Mouse (Mus musculus): ENCODE data around the gene Slc4a2.

The Slc4a2 gene

DNA sequence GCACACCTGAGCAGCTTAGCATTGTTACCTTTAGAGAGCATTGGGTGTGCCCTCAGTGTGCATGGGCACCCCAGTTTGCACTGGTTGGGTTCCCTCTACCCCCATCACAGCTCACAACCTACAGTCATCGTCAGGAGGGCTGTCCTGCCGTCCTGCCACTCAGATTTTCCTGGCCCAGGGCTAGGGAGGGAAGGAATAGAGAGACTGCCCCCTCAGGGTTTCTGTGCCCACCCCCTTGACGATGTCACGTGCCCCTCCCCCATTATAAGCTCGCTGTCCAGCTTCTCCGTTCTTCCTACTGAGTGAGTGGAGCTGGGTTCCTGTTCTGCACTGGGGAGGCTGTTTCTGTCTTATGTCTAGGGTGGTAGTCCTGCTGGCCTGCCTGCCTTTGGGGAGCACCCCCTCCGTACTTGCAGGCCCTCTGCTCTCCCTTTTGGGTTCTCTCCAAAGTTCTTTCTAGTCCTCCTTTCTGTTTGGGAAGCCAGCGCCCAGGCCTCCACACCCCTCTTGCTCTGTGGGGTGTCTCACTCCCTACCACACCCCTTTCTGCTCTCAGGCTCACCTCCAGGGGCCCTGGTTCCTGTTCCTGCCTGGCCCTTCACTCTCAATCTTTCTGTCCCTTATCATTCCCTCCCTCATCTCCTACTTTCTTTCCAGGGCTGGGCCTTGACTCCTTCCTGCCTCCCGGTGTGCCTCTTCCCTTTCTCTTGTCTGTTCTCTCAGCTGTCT lies 3.1 kb downstream of the Slc4a2 start:
- no peak for DNase-seq (ENCODE audit: low read depth, low spot score)

DNA sequence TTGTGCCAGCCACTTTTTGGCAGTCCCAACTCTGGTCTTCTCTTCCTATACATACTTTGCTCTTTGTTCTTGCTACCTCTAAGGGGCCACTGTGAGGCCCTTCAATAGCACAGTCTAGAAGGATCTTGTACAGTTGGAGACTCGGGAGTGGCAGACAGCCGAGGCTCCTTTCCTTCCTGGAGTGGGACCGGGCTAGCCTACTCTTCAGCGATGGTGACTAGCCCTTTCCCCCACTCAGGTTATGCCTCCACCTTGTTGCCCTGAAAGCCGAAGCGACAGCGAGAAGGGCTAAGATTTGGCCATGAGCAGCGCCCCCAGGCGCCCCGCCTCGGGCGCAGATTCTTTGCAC lies 3.6 kb downstream of the Slc4a2 start:
- DNase-seq (ENCODE audit: low read depth, low spot score): no peak

GRCm38 (mm10) chr5:24427981-24428402 lies 4.4 kb downstream of the Slc4a2 start:
- DNase-seq (ENCODE audit: low read depth, low spot score): no peak

DNA sequence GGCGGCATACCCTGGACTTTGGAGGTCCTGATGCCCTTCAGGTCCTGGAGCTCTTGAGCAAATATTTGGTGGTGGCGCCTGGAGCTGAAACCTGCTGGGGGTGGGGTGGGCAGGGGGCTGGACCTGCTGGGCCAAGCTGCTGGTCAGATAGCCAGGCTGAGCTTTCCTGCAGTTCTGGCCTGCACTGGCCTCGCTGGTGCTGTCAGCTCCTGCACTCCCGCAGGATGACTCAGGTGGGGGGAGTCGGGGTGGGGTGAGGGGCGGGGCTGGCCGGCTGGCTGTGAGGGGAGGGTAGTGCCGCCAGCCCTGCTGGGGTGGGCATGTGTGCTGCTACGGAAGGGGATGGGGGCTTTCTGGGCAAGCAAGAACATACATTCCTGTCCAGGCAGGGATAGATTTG lies 5.0 kb downstream of the Slc4a2 start:
- no peak for DNase-seq (ENCODE audit: low read depth, low spot score)

- no peak for DNase-seq (ENCODE audit: low read depth, low spot score)
These were observed 10.4 kb downstream of the Slc4a2 start for GRCm38 (mm10) chr5:24433993-24434392.

DNA sequence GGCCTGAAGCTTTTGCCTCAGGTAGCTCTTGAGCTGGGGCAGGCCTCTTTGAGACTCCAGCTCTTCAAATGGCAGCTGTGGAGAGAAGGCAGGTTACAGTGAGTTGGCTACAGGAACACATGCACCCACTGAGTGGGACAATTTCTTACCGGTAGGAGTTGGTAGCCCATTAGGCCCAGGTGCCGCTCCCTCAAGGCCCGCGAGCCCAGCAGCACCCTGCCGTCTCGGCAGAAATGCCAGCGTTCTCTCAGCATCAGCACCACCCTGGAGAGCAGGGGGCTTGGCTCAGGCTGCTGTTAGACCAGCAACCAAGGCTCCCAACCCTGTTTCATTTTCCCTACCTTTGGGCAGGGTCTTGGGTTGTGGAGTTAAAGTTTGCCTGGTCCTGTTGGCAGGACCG lies 17.6 kb downstream of the Slc4a2 start:
- no peak for DNase-seq (ENCODE audit: low read depth, low spot score)

DNA sequence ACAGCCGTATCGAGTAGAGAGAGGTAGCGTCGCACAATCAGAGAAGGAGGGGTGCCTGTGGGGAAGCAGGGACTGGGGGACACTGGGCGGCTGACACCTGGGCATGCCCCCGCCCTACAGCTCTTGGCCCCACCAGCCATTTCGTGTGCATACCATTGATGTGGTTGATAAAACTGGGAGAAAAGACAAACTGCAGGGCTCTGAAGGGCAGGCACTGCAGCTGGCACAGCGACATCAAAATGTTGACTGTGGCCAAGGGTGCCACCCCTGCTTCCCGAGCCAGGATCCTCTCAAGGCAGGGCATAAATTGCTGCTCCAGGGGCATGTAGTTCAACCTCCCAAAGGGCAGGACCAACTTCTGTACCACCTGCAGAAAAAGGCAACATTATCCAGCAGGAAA lies 18.4 kb downstream of the Slc4a2 start:
- DNase-seq (ENCODE audit: low read depth, low spot score): no peak

DNA sequence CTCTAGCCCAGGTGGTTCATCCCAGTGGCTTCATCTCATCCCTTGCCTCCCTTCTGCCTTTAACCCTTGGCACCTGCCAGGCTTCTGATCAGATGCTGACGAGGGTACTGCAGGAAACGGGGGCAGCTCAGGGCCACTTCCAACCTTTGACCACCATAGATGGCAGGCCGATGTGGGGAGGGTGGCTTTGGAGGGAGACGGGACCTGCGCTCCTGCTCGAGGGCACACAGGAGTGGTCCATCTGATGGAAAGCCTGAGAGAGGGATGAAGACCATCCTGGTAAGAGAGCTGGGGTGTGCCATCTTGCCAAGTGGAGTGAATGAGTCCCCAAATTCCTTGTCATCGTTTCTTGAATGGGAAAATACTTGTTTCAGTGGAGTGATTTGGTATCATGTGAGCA lies 19.6 kb downstream of the Slc4a2 start:
- DNase-seq (ENCODE audit: low read depth, low spot score): no peak

DNA sequence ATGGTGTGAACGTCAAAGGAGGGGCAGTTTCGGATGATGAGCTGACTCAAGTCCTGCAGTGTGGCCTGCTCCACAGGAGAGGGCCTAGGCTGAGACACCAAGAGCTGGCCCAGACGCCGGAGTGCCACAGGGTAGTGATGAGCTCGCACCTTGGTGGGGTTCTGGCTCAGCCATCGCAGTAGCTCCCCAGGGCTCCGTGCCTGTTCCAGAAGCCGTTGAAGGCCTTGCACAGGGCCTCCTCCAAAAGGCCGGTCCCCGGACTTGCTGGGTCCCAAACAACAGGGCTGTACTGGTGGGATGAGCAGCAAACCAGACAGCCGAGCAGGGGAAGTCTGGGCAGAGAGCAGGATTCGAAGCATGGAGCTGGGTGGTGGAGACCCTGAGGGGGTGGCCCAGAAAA lies 20.3 kb downstream of the Slc4a2 start:
- DNase-seq (ENCODE audit: low read depth, low spot score): no peak

DNA sequence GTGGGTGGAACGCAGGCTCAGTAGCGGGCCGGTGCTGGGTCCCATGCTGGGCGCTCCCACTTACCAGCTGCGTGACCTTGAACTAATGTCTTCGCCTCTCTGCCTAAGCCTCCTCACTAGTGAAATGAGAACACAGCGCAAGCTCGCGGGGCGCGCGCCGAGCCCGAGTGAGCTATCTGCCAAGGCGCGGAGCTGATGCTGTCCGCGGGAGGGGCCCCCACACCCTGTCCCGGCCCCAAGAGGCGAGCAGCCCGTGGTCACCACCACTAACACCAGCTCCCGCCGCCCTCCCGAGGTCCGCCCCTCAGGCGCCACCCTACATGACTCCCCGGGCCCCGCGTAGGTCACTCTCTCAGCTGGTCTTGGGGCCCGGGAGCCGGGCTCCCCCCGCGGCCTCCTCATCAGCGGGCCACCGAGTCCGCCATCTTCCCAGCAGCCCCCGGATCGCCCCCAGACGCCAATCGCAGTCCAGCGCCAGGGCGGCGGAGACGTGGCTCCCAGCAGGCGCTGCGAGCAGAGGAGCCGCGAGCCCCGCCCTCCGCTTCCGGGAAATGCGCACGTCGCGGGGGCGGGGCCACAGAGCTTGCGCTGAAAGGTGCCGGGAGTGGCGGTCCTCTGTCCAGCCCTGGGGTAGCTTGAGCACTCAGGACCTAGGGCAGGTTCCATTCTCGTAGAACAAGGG lies 21.2 kb downstream of the Slc4a2 start, which contains the start of gene Fastk:
TSS of gene Fastk (minus strand) at position 542 of the 682 bp plus-strand sequence.
- peak; percentile 90 for DNase-seq (ENCODE audit: low read depth, low spot score)

DNA sequence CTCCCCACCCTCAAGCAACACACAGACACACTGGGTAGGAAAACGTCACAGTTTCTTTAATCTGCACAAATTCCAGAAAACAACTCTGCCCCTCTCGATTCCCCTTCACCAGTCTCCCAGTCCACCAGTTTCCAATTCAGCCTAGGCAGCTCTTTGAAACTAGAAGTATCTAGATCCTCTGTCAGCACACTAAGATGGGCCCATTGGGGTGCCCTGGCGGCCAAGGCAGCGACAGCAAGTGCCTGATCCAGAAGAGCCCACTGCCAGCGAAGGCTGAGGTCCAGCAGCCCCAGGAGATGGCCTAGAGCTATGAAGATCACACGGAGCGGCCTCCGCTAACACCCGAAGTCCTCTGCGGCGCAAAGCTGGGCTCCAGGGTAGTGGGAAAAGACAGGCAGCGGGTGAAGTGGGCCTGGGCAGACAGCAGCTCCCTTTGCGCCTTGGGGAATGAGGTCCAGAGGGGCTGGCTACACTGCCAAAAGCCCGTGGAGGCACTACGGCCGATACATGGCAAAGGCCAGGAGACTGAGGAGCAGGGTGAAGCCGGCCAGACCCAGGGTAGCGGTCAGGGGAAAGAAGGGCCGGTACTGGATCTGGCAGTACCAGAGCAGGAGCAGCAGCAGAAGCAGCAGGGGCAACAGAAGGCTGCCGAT lies 21.9 kb downstream of the Slc4a2 start:
- DNase-seq (ENCODE audit: low read depth, low spot score): no peak

GRCm38 (mm10) chr5:24446630-24447029 lies 23.0 kb downstream of the Slc4a2 start:
- no peak for DNase-seq (ENCODE audit: low read depth, low spot score)

- DNase-seq (ENCODE audit: low read depth, low spot score): peak; percentile 73
These were observed 24.1 kb downstream of the Slc4a2 start, which contains the start of gene Tmub1 for GRCm38 (mm10) chr5:24447624-24448298. Gene Tmub1 (minus strand): TSS chr5:24447854.

DNA sequence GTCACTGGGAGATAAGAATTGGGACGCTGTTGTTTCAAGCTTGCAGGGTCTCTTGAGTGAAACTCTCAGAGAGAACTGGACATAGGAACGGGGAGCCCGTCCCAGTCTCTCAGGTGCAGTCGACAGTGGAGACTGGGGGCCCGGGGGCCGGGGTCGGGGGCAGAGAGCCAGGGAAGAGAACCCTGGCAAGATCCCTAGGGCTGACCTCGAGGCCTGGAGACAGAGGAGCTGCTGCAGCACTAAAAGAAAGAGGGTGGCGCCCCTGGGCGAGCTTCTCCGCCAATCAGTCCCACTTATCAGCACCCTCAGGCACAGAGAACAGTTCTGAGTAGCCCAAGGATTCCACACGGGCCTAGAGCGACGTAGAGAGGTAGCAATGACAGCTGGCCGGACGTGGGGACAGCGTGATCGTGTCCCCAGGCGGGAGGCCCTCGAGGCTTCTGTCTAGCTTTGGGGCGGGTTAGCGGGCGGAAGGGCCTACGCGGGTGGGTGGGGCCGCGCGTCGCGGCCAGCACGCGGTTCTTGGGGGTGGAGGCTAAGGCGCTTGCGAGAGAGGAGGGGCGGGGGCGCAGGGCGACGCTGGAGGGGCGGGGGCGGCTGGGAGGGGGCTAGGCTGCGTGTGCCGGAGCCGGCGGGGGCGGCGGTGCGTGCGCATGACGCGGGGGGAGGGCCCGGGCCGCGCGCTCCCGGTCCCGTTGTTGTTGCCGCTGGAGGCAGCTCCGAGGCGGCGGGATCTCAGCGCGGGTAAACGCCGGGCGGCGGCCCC lies 27.8 kb downstream of the Slc4a2 start:
- peak; percentile 86 for DNase-seq (ENCODE audit: low read depth, low spot score)

DNA sequence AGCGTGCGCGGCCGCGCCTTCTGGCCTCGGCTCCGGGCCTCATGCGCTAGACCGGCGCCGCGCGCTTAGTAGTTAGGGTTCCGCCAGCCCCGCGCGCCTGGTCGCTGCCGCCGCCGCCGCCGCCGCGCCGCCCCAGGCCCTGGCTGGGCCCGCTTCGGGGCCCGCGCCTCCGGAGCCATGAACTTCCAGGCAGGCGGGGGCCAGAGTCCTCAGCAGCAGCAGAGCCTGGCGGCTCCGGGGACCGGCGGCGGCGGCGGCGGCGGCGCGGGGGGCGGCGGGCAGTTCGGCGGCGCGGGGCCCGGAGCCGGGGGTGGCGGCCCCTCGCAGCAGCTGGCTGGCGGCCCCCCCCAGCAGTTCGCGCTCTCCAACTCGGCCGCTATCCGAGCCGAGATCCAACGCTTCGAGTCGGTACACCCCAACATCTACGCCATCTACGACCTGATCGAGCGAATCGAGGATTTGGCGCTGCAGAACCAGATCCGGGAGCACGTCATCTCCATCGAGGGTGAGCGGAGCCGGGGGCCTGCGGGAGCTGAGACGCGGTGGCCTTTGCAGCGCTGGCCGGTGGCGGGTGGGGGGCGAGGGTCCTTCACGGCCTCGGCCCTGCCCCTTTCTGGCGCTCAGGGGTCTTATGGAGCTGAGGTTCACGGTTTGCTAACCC lies 28.5 kb downstream of the Slc4a2 start, which contains the start of gene Agap3:
TSS of gene Agap3 (plus strand) at position 148 of the 661 bp plus-strand sequence.
- no peak for DNase-seq (ENCODE audit: low read depth, low spot score)

GRCm38 (mm10) chr5:24452691-24453233 lies 29.1 kb downstream of the Slc4a2 start:
- no peak for DNase-seq (ENCODE audit: low read depth, low spot score)

GRCm38 (mm10) chr5:24453283-24453984 lies 29.8 kb downstream of the Slc4a2 start:
- DNase-seq (ENCODE audit: low read depth, low spot score): no peak

GRCm38 (mm10) chr5:24453985-24454303 lies 30.3 kb downstream of the Slc4a2 start:
- no peak for DNase-seq (ENCODE audit: low read depth, low spot score)

DNA sequence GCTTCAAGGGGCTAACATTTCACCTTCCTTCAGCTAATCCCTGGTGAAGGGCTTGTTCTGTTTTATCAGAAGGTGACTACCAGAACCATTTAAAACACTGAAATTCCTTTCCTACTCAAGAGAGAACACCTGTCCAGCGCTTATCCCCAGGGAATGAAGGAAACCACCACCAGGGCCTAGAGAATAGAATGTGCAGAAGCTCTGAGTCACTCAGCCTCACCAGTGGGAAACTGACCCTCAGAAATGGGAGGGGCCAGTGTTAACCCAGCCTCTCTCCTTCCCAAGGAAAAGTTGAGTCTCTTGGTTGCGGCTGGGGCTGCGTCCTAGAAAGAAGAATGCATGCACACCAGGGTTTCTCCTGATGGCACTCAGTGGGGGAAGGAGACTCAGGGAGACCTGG lies 31.4 kb downstream of the Slc4a2 start:
- DNase-seq (ENCODE audit: low read depth, low spot score): no peak

DNA sequence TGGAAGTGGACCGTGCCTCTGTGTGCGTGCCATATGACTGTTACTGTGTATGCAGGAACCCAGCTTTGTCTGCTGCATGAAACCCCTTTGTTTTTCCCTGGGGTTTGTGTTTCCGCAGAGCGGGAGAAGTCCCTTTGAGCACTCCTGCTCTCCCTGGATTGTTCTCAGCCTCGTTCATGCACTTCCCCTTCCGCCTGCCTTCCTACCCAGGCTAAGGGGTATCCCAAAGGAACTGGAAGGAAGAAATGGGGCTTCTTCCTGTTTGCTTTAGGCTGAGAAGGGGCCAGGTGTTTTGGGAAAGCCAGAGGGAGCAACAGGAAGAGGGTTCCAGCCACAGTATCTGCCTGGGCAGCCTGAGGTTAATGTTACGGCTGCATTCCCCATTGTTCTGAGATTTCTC lies 32.0 kb downstream of the Slc4a2 start:
- DNase-seq (ENCODE audit: low read depth, low spot score): no peak

Measured in skeletal muscle tissue, adult 2 months (tissue).